Mouse (Mus musculus) layer of hippocampus, adult 9-11 months (tissue): Measurements from ENCODE around the gene Rpl9-ps6.

ENCODE experiments used
- DNase-seq: peaks from one replicate; pipeline ENCODE4 v3.0.0; 2022

Gene Rpl9-ps6

GRCm38 (mm10) chr19:32466478-32466877, at the start of gene Rpl9-ps6:
Gene Rpl9-ps6 (minus strand): TSS chr19:32466578.
- no peak for DNase-seq

GRCm38 (mm10) chr19:32512518-32512917, 46.1 kb upstream of the Rpl9-ps6 start:
- DNase-seq, result no peak

- DNase-seq, result no peak
Measured at GRCm38 (mm10) chr19:32510962-32511361, 44.6 kb upstream of the Rpl9-ps6 start.

- DNase-seq, result no peak
Measured at GRCm38 (mm10) chr19:32510267-32510666, 43.9 kb upstream of the Rpl9-ps6 start.

GRCm38 (mm10) chr19:32507526-32507925, 41.1 kb upstream of the Rpl9-ps6 start:
- no peak for DNase-seq

- DNase-seq, result no peak
Measured at GRCm38 (mm10) chr19:32507100-32507499, 40.7 kb upstream of the Rpl9-ps6 start.

- no peak for DNase-seq
Measured at GRCm38 (mm10) chr19:32506514-32506913, 40.1 kb upstream of the Rpl9-ps6 start.

- DNase-seq, result no peak
Measured at GRCm38 (mm10) chr19:32506081-32506480, 39.7 kb upstream of the Rpl9-ps6 start.

- DNase-seq, result no peak
Measured at GRCm38 (mm10) chr19:32501414-32501813, 35.0 kb upstream of the Rpl9-ps6 start.

- DNase-seq, result no peak
Measured at GRCm38 (mm10) chr19:32498002-32498401, 31.6 kb upstream of the Rpl9-ps6 start.

GRCm38 (mm10) chr19:32497411-32497810, 31.0 kb upstream of the Rpl9-ps6 start:
- no peak for DNase-seq

- no peak for DNase-seq
Measured at GRCm38 (mm10) chr19:32495034-32495433, 28.7 kb upstream of the Rpl9-ps6 start.

GRCm38 (mm10) chr19:32494611-32495010, 28.2 kb upstream of the Rpl9-ps6 start:
- no peak for DNase-seq

GRCm38 (mm10) chr19:32493471-32493870, 27.1 kb upstream of the Rpl9-ps6 start:
- DNase-seq, result peak; percentile 26

GRCm38 (mm10) chr19:32492981-32493380, 26.6 kb upstream of the Rpl9-ps6 start:
- DNase-seq, result no peak

GRCm38 (mm10) chr19:32492339-32492738, 26.0 kb upstream of the Rpl9-ps6 start:
- no peak for DNase-seq

GRCm38 (mm10) chr19:32490976-32491375, 24.6 kb upstream of the Rpl9-ps6 start:
- DNase-seq, result no peak

GRCm38 (mm10) chr19:32489166-32489895, 23.0 kb upstream of the Rpl9-ps6 start:
- no peak for DNase-seq

- DNase-seq, result no peak
Measured at GRCm38 (mm10) chr19:32487595-32488255, 21.3 kb upstream of the Rpl9-ps6 start.

- DNase-seq, result peak; percentile 59
Measured at GRCm38 (mm10) chr19:32486106-32486724, 19.8 kb upstream of the Rpl9-ps6 start.

GRCm38 (mm10) chr19:32485681-32486105, 19.3 kb upstream of the Rpl9-ps6 start, which contains the start of gene Minpp1:
Gene Minpp1 (plus strand): TSS chr19:32485769.
- peak; percentile 79 for DNase-seq

- no peak for DNase-seq
Measured at GRCm38 (mm10) chr19:32484941-32485660, 18.7 kb upstream of the Rpl9-ps6 start.

- no peak for DNase-seq
Measured at GRCm38 (mm10) chr19:32481511-32481910, 15.1 kb upstream of the Rpl9-ps6 start.
